Mouse (Mus musculus): ENCODE data around the gene Cenpe.
A peak's percentile ranks its signal among the peaks of the same experiment; 100 is the strongest.

Cenpe gene

DNA sequence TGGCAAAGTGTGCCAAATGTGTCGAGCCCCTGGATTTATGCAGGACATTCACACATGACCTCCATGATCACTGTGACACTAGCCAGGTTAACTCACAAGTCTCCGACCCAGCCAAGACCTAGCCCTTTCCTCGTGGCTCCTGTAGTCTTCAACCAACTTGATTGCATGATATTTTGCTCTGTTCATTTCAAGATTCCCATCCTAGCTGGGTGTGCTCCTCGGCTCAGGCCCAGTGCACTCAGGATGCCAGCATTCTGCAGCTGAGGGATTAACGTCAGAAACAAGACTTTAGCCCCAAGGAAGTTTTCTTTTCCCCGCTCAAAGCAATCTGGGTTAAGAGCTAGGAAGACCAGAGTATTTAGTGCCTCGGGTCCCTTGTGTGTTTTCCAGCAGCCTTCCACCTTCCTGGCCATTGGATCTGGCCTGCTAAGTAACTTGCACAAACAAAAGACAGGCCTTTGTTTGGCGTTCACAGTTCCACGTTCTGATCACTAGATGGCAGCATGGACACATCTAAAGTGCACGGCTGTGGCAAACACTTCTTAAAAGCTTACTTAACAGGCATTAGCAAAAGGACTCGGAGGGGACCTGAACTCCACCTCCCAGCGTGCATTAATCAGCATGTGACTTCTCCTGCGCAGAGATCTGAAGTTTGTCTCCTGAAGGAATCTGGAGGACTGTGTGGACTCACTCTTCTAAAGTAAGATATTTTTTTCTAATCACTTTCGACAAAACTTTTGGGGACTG is 68.5 kb downstream of the Cenpe start, which contains the start of gene Bdh2:
Gene Bdh2 (plus strand): TSS at position 553 of the 747 bp plus-strand sequence.
- peak; percentile 28 to 55 for DNase-seq

DNA sequence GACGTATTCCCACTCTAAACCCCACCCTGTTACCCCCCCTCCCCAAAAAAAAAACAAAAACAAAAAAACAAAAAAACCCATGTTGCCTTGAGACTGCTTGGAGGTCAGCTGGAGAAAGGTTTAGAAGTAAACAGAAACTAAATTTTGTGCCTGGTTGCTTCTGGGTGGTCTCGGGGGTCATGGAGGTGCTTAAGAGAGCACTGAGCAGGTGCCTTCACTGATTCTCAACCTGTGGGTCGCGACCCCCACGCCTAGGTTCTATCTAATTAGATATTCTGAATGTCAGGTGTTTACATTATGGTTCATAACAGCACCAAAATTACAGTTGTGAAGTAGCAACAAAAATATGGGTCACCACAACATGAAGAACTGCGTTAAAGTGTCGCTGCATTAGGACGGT is 69.4 kb downstream of the Cenpe start:
- DNase-seq = no peak

DNA sequence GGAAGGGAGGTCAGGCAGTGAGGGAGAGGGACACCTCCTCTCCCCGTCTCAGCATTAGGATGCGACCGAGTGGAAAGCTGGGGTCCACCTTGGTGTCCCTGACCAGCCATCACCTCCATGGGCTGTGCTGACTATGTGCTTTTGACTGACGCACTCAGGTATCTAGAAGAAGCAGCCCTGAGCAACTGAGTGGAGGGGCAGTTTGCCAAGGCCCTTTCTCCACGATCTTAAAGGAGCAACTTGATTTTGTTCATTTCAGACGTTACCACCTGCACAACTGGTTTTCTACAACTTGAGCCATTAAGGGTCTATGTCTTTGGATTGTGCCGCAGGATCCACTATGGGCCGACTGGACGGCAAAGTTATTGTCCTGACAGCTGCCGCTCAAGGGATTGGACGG is 72.9 kb downstream of the Cenpe start:
- no peak for DNase-seq

DNA sequence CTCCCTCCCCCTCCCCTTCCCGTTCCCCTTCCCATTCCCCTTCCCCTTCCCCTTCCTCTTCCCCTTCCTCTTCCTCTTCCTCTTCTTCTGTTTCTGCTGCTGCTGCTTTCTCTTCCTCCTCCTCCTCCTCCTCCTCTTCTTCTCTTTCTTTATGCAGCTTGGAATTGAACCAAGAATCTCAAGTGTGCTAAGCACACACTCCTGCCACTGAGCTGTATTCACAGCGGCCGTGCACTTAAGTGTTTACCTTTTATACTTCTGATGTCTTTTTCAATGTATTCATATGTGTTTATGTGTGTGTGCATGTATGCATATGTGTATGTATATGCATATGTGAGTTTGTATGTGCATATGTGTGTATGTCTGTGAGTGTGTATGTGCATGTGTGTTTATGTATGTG is 73.5 kb downstream of the Cenpe start:
- DNase-seq = no peak

DNA sequence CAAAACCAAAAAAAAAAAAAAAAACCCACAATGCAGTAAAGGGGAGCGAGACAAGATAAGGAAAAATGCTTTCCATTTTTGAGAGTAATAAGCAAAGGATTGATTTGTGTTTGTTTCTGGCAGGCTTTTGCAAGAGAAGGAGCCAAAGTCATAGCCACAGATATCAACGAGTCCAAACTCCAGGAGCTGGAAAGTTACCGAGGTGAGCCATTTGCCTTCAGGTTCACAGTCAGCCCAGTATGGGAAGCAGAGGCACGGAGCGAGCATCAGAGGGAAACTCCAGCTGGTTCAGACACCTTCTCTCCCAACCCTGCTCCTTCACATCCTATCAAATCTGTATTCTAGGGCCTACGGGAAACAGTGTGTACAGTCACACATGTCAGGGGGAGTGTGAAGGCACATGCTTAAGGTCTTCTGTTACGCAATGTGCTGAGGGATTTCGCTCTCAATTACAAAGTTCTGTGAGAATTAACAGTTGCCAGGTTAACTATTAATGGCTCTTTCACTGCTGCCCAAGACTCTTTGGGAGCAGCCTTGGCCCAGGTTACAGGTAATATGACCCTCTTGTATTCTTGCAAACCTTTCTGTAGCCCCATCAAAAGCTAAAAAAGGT is 75.9 kb downstream of the Cenpe start:
- no peak for DNase-seq

DNA sequence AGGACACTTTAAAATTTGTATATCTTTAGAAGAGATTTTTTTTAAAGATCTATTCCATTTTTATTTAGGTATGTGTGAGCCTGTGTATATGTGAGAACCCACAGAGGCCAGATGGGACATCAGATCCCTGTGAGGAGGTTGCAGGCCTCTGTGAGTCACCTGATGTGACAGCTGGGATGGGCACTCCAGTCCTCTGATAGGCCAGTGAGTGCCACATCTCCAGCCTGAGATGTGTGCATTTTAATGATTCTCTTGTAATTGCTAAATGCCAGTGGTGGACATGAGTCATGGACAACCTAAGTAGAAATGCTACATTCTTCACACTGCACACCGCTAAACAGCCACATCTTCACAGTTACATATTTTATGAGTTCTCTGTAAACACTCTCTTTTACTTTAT is 76.8 kb downstream of the Cenpe start:
- DNase-seq = no peak

- DNase-seq = peak in 1 of 2 experiments; percentile 32
These were observed 78.0 kb downstream of the Cenpe start for GRCm38 (mm10) chr3:135290249-135290894.

- no peak for DNase-seq
These were observed 81.4 kb downstream of the Cenpe start for GRCm38 (mm10) chr3:135293703-135294102.

GRCm38 (mm10) chr3:135295559-135295958 is 83.2 kb downstream of the Cenpe start:
- DNase-seq = no peak

GRCm38 (mm10) chr3:135298560-135298959 is 86.2 kb downstream of the Cenpe start:
- DNase-seq = no peak

- no peak for DNase-seq
These were observed 87.7 kb downstream of the Cenpe start for GRCm38 (mm10) chr3:135300081-135300480.

DNA sequence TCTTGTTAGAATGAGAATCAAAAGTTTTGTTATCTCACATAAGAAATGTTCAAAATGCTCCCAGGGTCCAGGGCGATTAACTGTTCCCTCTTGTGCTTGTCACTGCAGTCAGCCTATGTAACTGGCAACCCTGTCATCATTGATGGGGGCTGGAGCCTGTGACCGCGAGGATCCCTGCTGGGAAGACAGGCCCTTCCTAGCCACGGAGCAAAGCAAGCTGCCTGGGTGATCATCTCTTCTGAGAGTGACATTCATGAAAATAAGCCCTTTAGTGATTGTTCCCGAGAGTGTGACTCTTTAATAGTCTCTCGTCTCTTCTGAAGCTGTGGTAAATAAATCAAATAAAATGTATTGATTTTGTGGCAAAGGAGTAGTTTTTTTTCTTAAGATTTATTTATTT is 91.7 kb downstream of the Cenpe start:
- DNase-seq = no peak

GRCm38 (mm10) chr3:135304566-135304965 is 92.2 kb downstream of the Cenpe start:
- no peak for DNase-seq

GRCm38 (mm10) chr3:135307411-135308259 is 95.3 kb downstream of the Cenpe start, which contains the start of gene Slc9b2:
TSS of gene Slc9b2 (plus strand) at chr3:135307700.
- DNase-seq = peak in 1 of 2 experiments; percentile 13

DNA sequence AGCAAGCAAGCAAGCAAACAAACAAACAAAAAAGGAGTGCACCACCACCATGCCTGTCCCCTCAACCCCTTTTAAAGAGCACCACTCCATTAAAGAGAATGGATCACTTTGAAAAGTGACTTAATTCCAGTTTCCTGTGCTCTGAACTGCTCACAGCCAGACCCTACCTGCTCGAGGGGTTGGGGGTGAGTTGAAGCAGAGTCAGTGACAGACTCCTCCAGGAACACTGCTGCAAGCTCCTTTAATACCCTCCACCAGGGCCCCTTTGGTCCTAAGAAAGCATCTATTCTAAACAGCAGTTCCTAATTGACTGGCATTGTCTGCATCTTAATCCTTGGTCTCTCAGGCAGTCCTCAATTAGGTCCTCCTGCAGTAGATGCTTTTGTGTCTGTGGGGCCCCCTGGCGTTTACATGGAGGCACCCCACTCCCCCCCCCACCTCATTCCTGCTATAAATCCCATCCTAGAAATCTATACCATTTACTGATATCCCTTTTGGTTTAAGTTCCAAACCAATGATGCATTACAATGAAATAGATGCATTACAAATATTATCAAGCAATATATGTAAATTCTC is 100.7 kb downstream of the Cenpe start:
- DNase-seq = no peak

DNA sequence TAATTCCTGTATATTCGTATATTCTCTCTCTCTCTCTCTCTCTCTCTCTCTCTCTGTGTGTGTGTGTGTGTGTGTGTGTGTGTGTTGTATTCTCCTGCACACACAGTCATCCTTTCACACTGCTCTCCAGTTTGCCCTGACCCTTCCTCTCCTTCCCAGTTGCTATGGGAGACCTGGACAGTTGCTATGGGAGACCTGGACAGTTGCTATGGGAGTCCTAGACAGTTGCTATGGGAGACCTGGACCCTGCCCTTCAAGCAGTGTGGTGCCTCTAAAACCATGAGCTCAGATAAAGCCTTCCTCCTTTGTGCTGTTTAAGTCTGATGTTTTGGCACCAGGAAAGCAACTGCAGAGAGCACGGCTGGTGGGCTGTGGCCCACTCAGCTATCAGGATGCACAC is 101.4 kb downstream of the Cenpe start:
- DNase-seq = no peak

DNA sequence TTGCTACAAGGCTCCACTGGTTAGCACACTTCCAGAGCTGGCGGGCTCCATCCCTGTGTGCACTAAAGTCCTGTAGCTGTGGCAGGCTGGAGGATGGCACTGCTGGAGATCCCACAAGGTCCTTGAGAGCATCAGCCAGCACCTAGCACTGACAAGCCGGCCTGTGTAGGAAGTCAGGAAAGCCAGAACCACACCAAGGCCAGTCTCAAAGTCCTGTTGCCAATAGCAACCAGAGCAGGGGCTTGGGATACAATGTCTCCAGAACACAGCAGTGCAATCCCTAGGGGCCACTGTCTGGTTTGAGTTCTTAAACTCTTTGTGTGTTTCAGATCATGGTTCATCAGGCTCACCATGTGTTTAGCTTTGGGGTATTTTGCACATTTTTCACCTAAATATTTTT is 102.5 kb downstream of the Cenpe start:
- no peak for DNase-seq

DNA sequence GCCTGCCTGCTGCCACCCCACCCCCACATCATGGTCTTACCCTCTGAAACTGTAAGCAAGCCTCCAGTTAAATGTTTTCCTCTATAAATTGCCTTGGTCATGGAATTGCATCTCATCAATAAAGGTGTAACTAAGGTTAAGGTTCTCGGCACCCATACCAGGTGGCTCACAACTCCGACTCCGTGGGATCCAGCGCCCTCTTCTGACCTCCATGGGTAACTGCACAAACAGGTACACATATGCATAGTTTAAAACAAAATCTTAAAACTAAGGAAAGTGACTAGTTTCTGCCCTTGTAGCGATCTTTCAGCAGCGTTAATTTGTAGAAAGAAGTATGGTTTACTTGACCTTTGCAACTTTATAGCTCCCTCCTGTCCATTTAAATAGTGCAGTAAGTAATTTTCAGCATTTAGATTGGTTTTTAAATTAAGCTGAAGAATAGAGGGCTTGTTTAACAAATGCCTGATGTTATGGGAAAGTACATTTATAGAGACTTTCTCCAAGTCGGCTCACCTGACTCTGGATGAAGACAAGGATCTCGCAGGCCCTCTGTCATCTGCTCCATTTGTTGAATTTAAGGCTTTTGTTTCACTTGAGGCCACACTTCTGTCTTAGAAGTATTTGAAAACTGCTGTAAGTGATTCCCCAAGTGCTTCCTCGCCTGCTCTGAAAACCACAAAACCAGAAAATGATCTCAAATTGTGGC is 103.5 kb downstream of the Cenpe start:
- DNase-seq = no peak

DNA sequence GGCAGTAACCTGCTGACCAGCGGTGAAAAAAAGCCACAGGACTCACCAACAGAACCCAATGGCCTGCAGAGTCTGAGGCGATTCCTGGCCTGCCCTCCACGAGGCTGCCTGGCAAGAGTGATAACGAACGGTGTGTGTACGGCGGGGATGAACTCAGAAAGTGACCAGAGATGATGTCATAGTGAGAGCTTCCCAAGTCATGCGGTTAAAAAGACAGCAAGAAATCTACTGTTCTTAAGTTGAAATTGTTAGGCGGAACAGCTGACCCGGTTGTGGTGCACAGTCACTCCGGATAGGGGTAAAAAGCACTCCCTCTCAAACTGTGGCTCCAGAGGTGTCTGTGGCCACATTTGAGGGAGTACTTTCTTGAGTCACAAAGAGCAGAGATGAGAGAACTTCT is 106.0 kb downstream of the Cenpe start:
- DNase-seq = no peak
